Mouse (Mus musculus) adrenal gland, postnatal 4 days (tissue): Measurements from ENCODE around the gene Cxcl14. TPM values are rescaled to one million over a fixed set of nuclear protein-coding genes. Genes with fewer than 3 reads are reported as not detected.

Experiments used
- DNase-seq, 2 experiments: peaks; one replicate each; pipeline ENCODE4 v3.0.0; 2021 to 2022; ENCODE audit warnings: low spot score in 2 of 2, mixed read lengths in 2 of 2
- long read RNA-seq, 2 experiments: library from polyadenylated mRNA; stranded (forward); transcript quantifications; one replicate each; pipeline ENCODE4 v2.0.0; 2021
- total RNA-seq, 2 experiments: library from RNA; stranded (reverse); gene quantifications; 2 replicates each; pipeline ENCODE4 v1.2.3; 2021

Cxcl14 gene
- 10 to 100 TPM; 28.0 to 30.1 TPM for total RNA-seq
- long read RNA-seq, experiment 1, transcript Cxcl14-201 (4 exons, 1,827 nt), result major isoform, 56 of 61 reads
- long read RNA-seq, experiment 1, partial matches to known transcripts, result 3 of 61 reads
- long read RNA-seq, experiment 1, other reads (novel, unspliced or antisense), result 1 of 61 reads
- long read RNA-seq, experiment 2, transcript Cxcl14-201 (4 exons, 1,827 nt), result major isoform, 35 of 43 reads
- long read RNA-seq, experiment 2, partial matches to known transcripts, result 5 of 43 reads
- long read RNA-seq, experiment 2, other reads (novel, unspliced or antisense), result 3 of 43 reads

DNA sequence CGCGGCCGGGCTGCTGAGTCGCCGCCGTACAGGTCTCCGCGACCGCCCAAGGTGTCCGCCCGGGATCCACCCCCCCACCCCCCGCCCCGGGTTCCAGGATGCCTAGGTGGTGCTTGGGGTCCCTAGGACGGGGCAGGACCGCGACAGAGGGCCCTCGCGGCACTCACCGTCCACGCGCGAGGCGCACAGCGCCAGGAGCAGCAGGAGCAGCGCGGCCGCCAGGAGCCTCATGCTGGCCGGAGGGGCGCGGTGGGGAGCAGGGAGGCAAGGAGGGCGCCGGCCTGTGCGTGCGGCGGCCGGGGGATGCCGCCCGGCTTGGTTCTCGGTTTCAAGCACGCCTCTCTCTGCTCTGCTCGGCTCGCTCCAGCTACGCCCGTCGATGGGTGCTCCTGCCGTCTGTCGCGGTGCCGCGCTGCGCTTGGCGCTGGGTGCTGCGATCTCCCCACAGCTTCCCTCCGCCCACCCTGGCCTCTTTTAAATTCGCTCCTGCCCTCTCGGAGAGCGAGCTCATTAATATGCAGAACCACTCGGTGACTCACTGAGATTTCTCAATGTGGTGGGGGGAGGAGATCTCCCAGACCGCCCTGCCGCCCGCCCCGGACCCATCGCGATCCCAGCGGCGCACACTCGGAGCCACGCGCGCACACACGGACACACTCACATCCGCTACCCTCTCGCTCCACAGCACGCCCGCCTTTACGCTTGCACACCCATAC lies at the start of gene Cxcl14:
TSS of gene Cxcl14 (minus strand) at position 609 of the 716 bp plus-strand sequence.
- DNase-seq, result no peak

DNA sequence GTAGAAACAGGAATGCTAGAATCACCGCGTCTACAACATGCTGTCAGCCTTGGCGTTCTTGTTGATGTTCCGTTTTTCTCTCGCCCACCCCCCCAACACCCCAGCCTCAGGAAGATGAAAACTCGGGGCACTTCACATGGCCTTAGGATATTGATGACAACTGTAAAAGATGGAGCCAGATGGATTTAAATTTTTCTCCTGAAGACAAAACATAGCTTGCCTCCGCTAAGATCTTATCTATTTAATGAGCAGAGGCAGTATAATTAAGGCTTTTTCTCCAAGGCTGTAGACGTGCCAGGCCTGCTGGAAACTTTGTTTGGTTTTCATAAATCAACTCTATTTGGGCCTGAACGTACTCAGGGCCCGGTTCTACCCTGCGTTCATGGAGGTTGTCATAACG lies 48.0 kb upstream of the Cxcl14 start:
- DNase-seq, result no peak

GRCm38 (mm10) chr13:56342491-56342890 lies 46.1 kb upstream of the Cxcl14 start:
- DNase-seq, result no peak

DNA sequence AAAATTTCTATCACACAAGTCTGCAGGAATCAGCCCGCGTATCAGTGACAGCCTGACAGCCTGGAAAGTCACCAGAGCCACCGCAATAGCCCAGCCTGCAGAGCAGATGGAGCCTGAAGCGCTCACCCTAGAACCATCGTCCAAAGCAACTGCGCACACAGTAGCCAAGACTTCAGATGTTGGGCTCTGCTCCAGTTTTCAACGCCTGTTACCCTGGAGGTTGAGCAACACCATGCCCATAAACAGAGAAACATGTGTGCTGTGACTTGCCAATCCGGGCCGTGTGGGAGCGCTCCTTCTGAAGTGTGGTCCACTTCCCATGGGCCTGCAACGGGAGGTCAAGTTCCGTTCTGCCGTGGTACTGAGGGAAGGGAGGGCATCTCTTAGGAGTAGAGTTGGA lies 44.2 kb upstream of the Cxcl14 start:
- no peak for DNase-seq

DNA sequence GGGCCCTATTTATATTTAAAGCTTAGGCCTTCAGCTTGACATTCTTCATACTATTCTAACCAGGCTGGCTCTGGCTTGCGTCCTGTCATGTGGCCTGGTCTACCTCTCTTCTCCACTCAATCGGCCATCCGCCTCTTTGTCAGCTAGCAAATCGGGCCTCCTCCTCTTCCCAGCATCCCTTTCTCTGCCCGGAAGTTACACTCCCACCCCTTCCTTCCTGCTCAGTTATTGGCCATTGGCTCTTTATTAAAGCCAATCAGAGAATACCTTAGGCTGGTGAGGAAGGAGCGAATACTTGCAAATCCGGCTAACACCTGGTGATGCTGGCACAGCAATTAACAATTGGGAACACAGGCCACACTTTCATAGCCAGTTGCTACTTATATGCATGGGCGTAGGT lies 43.5 kb upstream of the Cxcl14 start:
- no peak for DNase-seq

- DNase-seq, result no peak
These were observed 40.6 kb upstream of the Cxcl14 start for GRCm38 (mm10) chr13:56336982-56337381.

DNA sequence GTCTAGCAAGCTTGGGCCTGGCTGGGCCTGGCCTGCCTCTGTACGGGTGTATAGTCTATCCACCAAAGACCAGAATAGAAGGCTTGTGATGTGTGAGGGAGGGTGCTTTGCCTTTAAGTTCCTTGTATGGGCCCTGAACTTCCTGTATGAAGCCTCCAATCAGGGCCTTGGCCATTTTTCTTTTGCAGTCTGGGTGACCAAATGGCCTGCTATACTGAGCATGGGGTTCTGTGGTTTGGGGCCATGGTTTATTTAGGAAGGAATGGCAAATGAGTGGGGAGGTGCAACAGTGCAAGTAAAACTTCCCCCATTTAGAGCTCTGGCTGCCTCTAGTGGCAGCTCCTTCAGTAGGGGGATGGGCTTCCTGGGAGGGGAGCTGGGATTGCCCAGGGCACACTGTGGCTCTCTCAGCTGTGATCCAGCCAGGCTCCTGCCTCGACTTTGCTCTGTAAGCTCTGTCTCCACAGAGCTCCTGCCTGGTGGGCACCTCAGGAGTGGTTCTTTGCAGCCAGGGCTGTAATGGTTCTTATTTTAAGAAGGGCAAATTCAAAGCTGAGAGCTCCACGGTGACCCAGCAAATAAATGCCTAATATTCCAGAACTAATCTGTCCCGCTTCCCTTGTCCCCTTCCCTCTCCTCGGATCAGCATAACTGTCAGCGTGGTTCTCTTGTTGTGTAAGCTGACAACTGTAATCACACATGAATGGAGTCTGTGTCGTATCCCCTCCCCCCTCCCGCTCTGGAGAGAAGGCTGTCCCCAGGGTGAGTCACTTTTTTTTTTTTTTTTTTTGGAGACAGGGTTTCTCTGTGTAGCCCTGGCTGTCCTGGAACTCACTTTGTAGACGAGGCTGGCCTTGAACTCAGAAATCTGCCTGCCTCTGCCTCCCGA lies 38.7 kb upstream of the Cxcl14 start:
- DNase-seq, result no peak

DNA sequence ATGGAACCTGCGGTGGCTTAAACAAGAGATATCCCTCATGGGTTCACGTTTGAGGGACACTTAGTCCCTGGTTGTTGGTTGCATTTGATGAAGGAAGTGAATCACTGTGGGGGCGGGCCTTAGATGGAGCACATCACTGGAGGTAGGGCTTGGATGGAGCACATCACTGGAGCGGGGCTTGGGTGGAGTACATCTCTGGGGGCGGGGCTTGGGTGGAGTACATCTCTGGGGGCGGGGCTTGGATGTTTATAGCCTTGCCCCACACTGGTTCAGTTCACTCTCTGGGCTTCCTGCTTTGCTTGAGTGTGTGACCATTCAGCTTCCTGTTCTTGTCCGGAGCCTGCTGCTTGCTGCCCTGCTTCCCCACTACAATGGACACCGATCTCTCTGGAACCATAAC lies 37.9 kb upstream of the Cxcl14 start:
- no peak for DNase-seq

GRCm38 (mm10) chr13:56332356-56332755 lies 36.0 kb upstream of the Cxcl14 start:
- DNase-seq, result no peak

GRCm38 (mm10) chr13:56330603-56331455 lies 34.5 kb upstream of the Cxcl14 start:
- no peak for DNase-seq

DNA sequence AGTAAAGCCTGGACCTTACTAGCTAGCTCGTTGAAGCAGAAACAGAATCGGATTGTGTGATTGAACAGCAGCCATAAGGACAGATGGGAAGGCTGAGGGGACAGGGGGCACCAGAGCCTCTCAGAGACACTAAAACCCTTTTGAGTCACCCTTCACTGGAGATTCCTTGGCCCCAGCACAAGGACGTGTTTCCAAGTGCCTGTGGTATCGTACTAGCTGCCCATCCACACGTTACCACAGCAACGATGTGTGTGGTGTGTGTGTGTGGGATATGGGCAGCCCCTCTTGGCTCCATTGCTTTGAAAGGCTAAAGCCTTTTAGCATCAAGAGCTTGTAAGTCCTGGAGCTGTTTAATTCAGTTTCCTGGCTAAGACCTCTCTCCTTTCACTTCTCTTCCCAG lies 33.4 kb upstream of the Cxcl14 start:
- no peak for DNase-seq

DNA sequence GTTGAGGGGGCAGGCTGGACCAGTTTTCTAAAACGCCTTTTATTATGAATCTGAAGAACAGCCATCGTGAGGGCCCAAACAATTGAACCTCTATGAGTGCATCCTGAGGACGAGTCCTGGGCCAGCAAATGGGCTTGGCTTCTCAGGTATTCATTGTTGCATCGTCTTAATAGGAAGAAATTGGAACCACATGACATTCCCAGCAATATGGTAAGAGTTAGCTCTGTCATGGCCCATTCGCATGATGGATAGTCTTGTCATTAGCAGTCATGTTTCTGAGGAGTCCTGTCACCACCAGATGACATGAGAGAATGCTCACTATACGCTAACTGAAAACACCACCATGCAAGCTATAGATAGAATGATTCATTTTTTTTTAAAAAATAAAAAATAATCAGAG lies 32.8 kb upstream of the Cxcl14 start:
- no peak for DNase-seq

DNA sequence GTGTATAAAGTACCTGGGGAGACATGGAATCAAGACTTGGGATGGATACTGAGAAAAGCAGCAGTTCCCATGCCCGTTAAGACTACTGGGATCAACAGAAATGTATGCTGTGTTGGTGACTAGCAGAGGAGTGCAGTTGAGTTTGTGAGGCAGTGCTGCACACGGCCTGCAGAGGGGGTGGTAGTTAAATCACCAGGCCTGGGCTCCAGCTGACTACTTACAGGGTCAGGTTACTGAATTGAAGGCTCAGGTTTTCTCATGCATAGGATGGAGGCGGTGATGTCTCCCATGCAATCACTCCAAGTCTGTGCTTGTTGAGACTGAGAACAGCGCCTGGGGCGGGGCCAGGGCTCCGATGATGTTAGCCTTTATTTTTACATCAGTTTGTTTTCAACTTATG lies 31.4 kb upstream of the Cxcl14 start:
- no peak for DNase-seq

DNA sequence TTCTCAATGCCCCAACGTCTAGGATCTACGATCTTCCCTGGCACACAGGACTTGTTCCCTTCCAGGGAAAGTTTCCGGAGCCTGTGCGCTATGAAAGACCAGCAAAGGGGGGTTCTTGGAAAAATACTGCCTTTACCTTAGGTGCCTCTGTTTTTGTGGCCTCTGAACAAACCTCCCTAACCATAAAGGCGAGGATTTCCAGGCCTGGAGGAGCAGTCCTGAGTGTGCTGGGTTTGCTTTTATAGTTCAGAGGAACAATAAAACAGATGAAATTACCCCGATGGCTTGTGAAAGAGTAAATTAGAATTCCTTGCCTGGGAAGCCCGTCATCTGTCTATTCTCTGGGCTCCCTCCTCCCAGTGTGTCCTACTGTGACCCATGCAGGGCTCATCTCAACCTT lies 25.3 kb upstream of the Cxcl14 start:
- no peak for DNase-seq

GRCm38 (mm10) chr13:56316930-56317329 lies 20.6 kb upstream of the Cxcl14 start:
- DNase-seq, result no peak

DNA sequence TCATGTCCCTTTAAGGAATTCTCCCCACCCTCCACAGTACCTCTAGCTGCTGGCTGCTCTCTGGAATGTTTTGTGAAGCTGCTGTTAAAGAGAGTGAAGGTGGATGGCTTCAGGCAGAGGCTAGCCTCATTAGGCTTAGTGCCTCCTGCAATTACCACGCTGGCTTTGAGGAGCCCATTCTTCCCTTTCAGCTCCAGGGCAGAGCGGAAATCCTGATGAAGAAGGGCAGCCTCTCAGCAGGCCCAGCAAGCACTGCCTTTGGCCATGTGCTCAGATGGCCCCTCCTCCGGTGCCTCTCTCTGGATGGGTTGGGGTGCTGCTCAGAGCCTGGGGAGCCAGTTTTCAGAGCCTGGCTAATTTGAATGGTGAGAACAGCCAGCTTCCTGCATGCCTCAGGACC lies 18.9 kb upstream of the Cxcl14 start:
- DNase-seq, result no peak

- DNase-seq, result no peak
These were observed 8.7 kb upstream of the Cxcl14 start for GRCm38 (mm10) chr13:56305058-56305457.

- DNase-seq, result no peak
These were observed 8.1 kb upstream of the Cxcl14 start for GRCm38 (mm10) chr13:56304453-56304852.

GRCm38 (mm10) chr13:56299336-56299735 lies 3.0 kb upstream of the Cxcl14 start:
- no peak for DNase-seq

DNA sequence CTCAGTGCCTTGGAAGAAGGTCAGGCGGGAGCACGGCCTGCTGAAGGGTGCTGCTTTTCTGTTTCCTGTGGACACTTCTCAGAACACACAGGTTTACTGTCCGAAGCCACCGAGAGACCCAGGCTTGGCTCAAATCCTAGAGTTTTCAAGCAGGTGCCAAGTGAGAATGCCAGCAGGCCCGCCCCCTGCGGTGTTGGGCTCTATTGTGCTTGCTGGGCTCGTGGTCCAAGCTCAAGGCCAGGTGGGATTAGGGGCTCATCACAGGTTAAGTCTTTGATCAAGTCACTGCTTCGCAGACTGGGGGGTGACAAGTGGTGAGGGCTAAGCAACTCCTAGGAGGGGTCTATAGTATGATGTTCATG lies 289 bp upstream of the Cxcl14 start:
- DNase-seq, result no peak

GRCm38 (mm10) chr13:56295586-56295942 lies 787 bp downstream of the Cxcl14 start:
- DNase-seq, result no peak
